Mouse (Mus musculus) cerebellum, adult 18-20 months (tissue): ENCODE data around the gene Eif5a.
"Not testable (repeated sequence)": the region's sequence is repeated elsewhere in the genome, so short reads cannot be mapped to it uniquely, and the experiment has no call there.

Experiments used
- DNase-seq, 2 experiments: peaks; one replicate each; pipeline ENCODE4 v3.0.0; 2021

Eif5a gene

GRCm38 (mm10) chr11:69920266-69921031, 1.3 kb downstream of the Eif5a start:
- DNase-seq, result peak in 1 of 2 experiments; percentile 22

- DNase-seq, result peak; percentile 39 to 54
Measured at GRCm38 (mm10) chr11:69919661-69920265, 2.0 kb downstream of the Eif5a start.

- DNase-seq, result no peak
Measured at GRCm38 (mm10) chr11:69919053-69919452, 2.7 kb downstream of the Eif5a start.

GRCm38 (mm10) chr11:69918118-69918517, 3.6 kb downstream of the Eif5a start:
- no peak for DNase-seq

- no peak for DNase-seq
Measured at GRCm38 (mm10) chr11:69917379-69917948, 4.3 kb downstream of the Eif5a start.

GRCm38 (mm10) chr11:69916652-69917378, 4.9 kb downstream of the Eif5a start:
- DNase-seq, result not testable (repeated sequence)

GRCm38 (mm10) chr11:69915667-69916627, 5.8 kb downstream of the Eif5a start:
- DNase-seq, result no peak

GRCm38 (mm10) chr11:69914917-69915430, 6.8 kb downstream of the Eif5a start:
- DNase-seq, result no peak

GRCm38 (mm10) chr11:69914372-69914764, 7.4 kb downstream of the Eif5a start:
- DNase-seq, result no peak

- DNase-seq, result peak; percentile 92 to 95
Measured at GRCm38 (mm10) chr11:69913554-69914371, 8.0 kb downstream of the Eif5a start, which contains the start of gene Gps2. Gene Gps2 (plus strand): TSS chr11:69913888.

GRCm38 (mm10) chr11:69912716-69913530, 8.8 kb downstream of the Eif5a start:
- no peak for DNase-seq

GRCm38 (mm10) chr11:69911701-69912100, 10.1 kb downstream of the Eif5a start:
- no peak for DNase-seq

GRCm38 (mm10) chr11:69910781-69911560, 10.8 kb downstream of the Eif5a start:
- no peak for DNase-seq

- DNase-seq, result no peak
Measured at GRCm38 (mm10) chr11:69910177-69910576, 11.6 kb downstream of the Eif5a start.

- DNase-seq, result no peak
Measured at GRCm38 (mm10) chr11:69909174-69909573, 12.6 kb downstream of the Eif5a start.

GRCm38 (mm10) chr11:69908645-69909044, 13.1 kb downstream of the Eif5a start:
- no peak for DNase-seq

- DNase-seq, result no peak
Measured at GRCm38 (mm10) chr11:69904311-69904710, 17.4 kb downstream of the Eif5a start.

- DNase-seq, result no peak
Measured at GRCm38 (mm10) chr11:69902972-69903371, 18.8 kb downstream of the Eif5a start.

GRCm38 (mm10) chr11:69901993-69902392, 19.8 kb downstream of the Eif5a start:
- peak in 1 of 2 experiments; percentile 30 for DNase-seq
